Mouse (Mus musculus) liver, postnatal 0 days (tissue): Measurements from ENCODE around the gene Dock9.

ENCODE experiments used
- CTCF ChIP-seq: sonication (generic); IDR thresholded peaks from 2 replicates; pipeline ENCODE4 v1.5.1; 2016; ENCODE audit warnings: antibody characterized with exemption, low read depth
- EP300 ChIP-seq: IDR thresholded peaks from 2 replicates; pipeline ENCODE4 v1.6.1; 2016; ENCODE audit warnings: antibody characterized with exemption, low read depth, mild to moderate bottlenecking

- TF ChIP-seq CTCF, result no peak
- TF ChIP-seq EP300, result no peak
Measured at GRCm38 (mm10) chr14:121791112-121791511, 6.5 kb downstream of the Dock9 start.
